Mouse (Mus musculus): Measurements from ENCODE around the gene Gm10128.
"Not testable (repeated sequence)": the region's sequence is repeated elsewhere in the genome, so short reads cannot be mapped to it uniquely, and the experiment has no call there.

DNA sequence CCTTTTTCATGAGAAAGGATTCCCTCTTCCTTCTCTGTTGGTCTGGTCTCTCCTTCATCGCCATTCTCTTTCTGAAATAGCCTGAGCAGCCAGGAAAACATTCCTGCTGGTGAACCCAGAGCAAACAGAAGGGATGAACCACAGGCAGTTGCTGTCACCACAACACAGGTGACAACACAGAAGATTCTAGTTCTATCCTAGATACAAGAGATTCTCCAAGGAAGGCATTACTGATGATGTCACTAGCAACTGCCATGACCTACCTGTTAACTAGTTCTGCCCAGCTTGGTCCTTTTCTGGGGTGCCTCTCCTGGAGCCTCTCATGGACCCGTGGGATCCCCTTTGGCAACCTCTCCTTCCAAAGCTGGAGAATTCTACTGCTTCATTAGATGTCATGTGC is at the start of gene Gm10128:
- not testable (repeated sequence) for TF ChIP-seq CTCF (IDR thresholded peaks at IDR 0.05; ENCODE audit: low read depth, low read length); POLR2AphosphoS5 (IDR thresholded peaks at IDR 0.05; ENCODE audit: insufficient replicate concordance, low read depth, low read length); GATA1 (IDR thresholded peaks at IDR 0.05; ENCODE audit: borderline replicate concordance, low read length); TAL1 (conservative IDR thresholded peaks at IDR 0.05; ENCODE audit: low read depth, low read length)

Measured in G1E (cell line).